ENCODE assay signal across 8 mouse cellular contexts in genomic region chr11:11831940-11832754, GRCm38 (mm10). TPM values are rescaled to one million over a fixed set of nuclear protein-coding genes. Genes with fewer than 3 reads are reported as not detected.
A peak's percentile ranks its signal among the peaks of the same experiment; 100 is the strongest.
DNase-seq lines count a peak whose midpoint lies in the region; ATAC-seq and TF ChIP-seq lines count a peak whose summit lies in the region.

No protein-coding gene starts in this region.

- H3K27ac ChIP-seq in heart, adult 2 months, result peak overlapping the region; percentile 58
- peak overlapping the region; percentile 94 for H3K27ac ChIP-seq in embryonic facial prominence, embryonic 12.5 days
- peak overlapping the region; percentile 76 for H3K27ac ChIP-seq in liver, adult 2 months (replicated peaks; ENCODE audit: insufficient read depth, low read depth, low read length)

- H3K9ac ChIP-seq in heart, adult 2 months (ENCODE audit: low read depth, low read length), result no peak overlapping the region; the same call in 1 of the 2 replicates
- peak overlapping the region; percentile 47; the same call in 1 of the 2 replicates for H3K9ac ChIP-seq in embryonic facial prominence, embryonic 12.5 days
- 0 out of 2 replicates have a peak overlapping the region, but pooled peaks have one; percentile 8 for H3K9ac ChIP-seq in liver, adult 2 months (ENCODE audit: low read depth, low read length)

- H3K4me1 ChIP-seq in heart, adult 2 months (ENCODE audit: control insufficient read depth, insufficient read depth, low read length), result peaks cover 5% of the 10 kb centered on the region
- peaks cover 64% of the 10 kb centered on the region for H3K4me1 ChIP-seq in embryonic facial prominence, embryonic 12.5 days
- peaks cover 23% of the 10 kb centered on the region for H3K4me1 ChIP-seq in liver, adult 2 months (ENCODE audit: control insufficient read depth, insufficient read depth, low read length)

- no peak for TF ChIP-seq POLR2A in heart, adult 2 months (IDR thresholded peaks at IDR 0.05; ENCODE audit: insufficient read depth, low read depth, low read length)
- TF ChIP-seq POLR2A in liver, adult 2 months (IDR thresholded peaks at IDR 0.05; ENCODE audit: extremely low read depth, insufficient read depth, low read length), result no peak

- no peak overlapping the region; the same call in 1 of the 2 replicates for H3K4me2 ChIP-seq in embryonic facial prominence, embryonic 12.5 days (replicated peaks)

- no peak for ATAC-seq in embryonic facial prominence, embryonic 12.5 days (ENCODE audit: insufficient number of reproducible peaks, insufficient read depth, low FRiP score, low TSS enrichment)

- no peaks in the 10 kb centered on the region for H3K27me3 ChIP-seq in heart, adult 2 months (ENCODE audit: control insufficient read depth, insufficient read depth, low read length)
- H3K27me3 ChIP-seq in embryonic facial prominence, embryonic 12.5 days, result no peaks in the 10 kb centered on the region
- H3K27me3 ChIP-seq in liver, adult 2 months (ENCODE audit: control insufficient read depth, insufficient read depth, low read length), result no peaks in the 10 kb centered on the region

- H3K79me2 ChIP-seq in heart, adult 2 months (replicated peaks; ENCODE audit: control insufficient read depth, insufficient read depth, low read length), result no peaks in the 10 kb centered on the region
- no peaks in the 10 kb centered on the region for H3K79me2 ChIP-seq in liver, adult 2 months (ENCODE audit: control insufficient read depth, insufficient read depth, low read length)

- TF ChIP-seq EP300 in heart, adult 2 months (IDR thresholded peaks at IDR 0.05; ENCODE audit: insufficient read depth, low read depth, low read length), result no peak

- no peaks in the 10 kb centered on the region for H3K9me3 ChIP-seq in embryonic facial prominence, embryonic 12.5 days

- H3K36me3 ChIP-seq in heart, adult 2 months (ENCODE audit: control insufficient read depth, insufficient read depth, low read length), result peaks cover 5% of the 10 kb centered on the region; the same call in 1 of the 2 replicates
- H3K36me3 ChIP-seq in embryonic facial prominence, embryonic 12.5 days, result no peaks in the 10 kb centered on the region
- peaks cover 31% of the 10 kb centered on the region for H3K36me3 ChIP-seq in liver, adult 2 months (ENCODE audit: control insufficient read depth, insufficient read depth, low read length)

- TF ChIP-seq CTCF in heart, adult 2 months (IDR thresholded peaks at IDR 0.05), result no peak
- TF ChIP-seq CTCF in liver, adult 2 months (IDR thresholded peaks at IDR 0.05; ENCODE audit: low read depth, low read length), result no peak

- no peak overlapping the region for H3K4me3 ChIP-seq in heart, adult 2 months
- H3K4me3 ChIP-seq in embryonic facial prominence, embryonic 12.5 days, result no peak overlapping the region
- H3K4me3 ChIP-seq in liver, adult 2 months (ENCODE audit: insufficient read depth, low read depth, low read length), result no peak overlapping the region

- intact Hi-C loops in heart, adult 2 months (cut with DNase I), result no loop called here
- intact Hi-C loops in heart, postnatal 10 days (cut with DNase I), result no loop called here

- DNase-seq in heart, adult 2 months, result no peak
- DNase-seq in heart, postnatal 10 days, result no peak
- peak; percentile 23 for DNase-seq in 416B (ENCODE audit: low read depth)
- DNase-seq in liver, adult 2 months (ENCODE audit: extremely low read depth, low read depth, low spot score), result peak; percentile 65
- no peak for DNase-seq in cerebellum, adult 9-10 months
- DNase-seq in cerebellum, postnatal 36 days, result no peak
- DNase-seq in layer of hippocampus, adult 18-20 months (ENCODE audit: low spot score in 2 of 2), result no peak

- 38% methylated on average over 6 of the region's 6 CpGs for WGBS in heart, adult 2 months
- WGBS in embryonic facial prominence, embryonic 12.5 days, result 5% methylated on average over 6 of the region's 6 CpGs
- 26% methylated on average over 6 of the region's 6 CpGs for WGBS in liver, adult 2 months

RNA-seq across cellular contexts. Expression of gene Fignl1, which starts 23.4 kb away (rescaled TPM):
- under 1 TPM; 0.21 to 0.30 TPM for total RNA-seq in heart, adult 2 months (2021)
- 0.15 and 1.2 TPM in 2 replicates for polyA plus RNA-seq in heart, adult 2 months (2012; rRNA removed)
- total RNA-seq in heart, postnatal 10 days (2021), result 1 to 10 TPM; 5.6 to 6.7 TPM
- polyA plus RNA-seq in embryonic facial prominence, embryonic 12.5 days (2016; fragmentation: Nextera tagmentation; extraction: Ambion mirVana), result 66.9 and 71.1 TPM in 2 replicates
- 0.46 and 1.3 TPM in 2 replicates for total RNA-seq in liver, adult 2 months (2014; rRNA removed)
- polyA plus RNA-seq in liver, adult 2 months (2012; rRNA removed), result 0.09 and 0.10 TPM in 2 replicates
- total RNA-seq in layer of hippocampus, adult 18-20 months (2021), result 1 to 10 TPM in 1 of 2 experiments, under 1 TPM in 1; 0.61 to 1.9 TPM

Comparison
In these comparisons a context has a peak if more than half of its experiments do, and no peak if none do; other contexts are left out.
1. DNase-seq: peak in 416B (single experiment) and liver, adult 2 months (single experiment); none in heart, adult 2 months (0 of 2), heart, postnatal 10 days (0 of 2), cerebellum, adult 9-10 months (single experiment), cerebellum, postnatal 36 days (0 of 2) and layer of hippocampus, adult 18-20 months (0 of 2).
2. Peak in every context shown above with its lines, with median percentiles within 50 percentile points of each other: H3K27ac ChIP-seq.